8 mouse cellular contexts compared by ENCODE assay signal in genomic region chr11:78499004-78499403, GRCm38 (mm10). TPM values are rescaled to one million over a fixed set of nuclear protein-coding genes. Genes with fewer than 3 reads are reported as not detected.
DNase-seq lines count a peak whose midpoint lies in the region; ATAC-seq and TF ChIP-seq lines count a peak whose summit lies in the region.

Gene Vtn (plus strand): TSS chr11:78499091.

- no peaks in the 10 kb centered on the region for H3K9me3 ChIP-seq in embryonic facial prominence, embryonic 11.5 days (replicated peaks; ENCODE audit: control insufficient read depth, low read length)
- H3K9me3 ChIP-seq in heart, embryonic 11.5 days (replicated peaks; ENCODE audit: control insufficient read depth, low read length) = no peaks in the 10 kb centered on the region
- H3K9me3 ChIP-seq in neural tube, embryonic 14.5 days (ENCODE audit: control insufficient read depth, low read length) = no peaks in the 10 kb centered on the region

- no peak for TF ChIP-seq CTCF in layer of hippocampus, adult 2 months (conservative IDR thresholded peaks at IDR 0.05)

- peak within 1 kb of the TSS; percentile 83 for H3K27ac ChIP-seq in layer of hippocampus, adult 2 months
- no peak within 1 kb of the TSS for H3K27ac ChIP-seq in embryonic facial prominence, embryonic 11.5 days (replicated peaks; ENCODE audit: low read depth, low read length)
- H3K27ac ChIP-seq in heart, embryonic 11.5 days (ENCODE audit: low read depth, low read length) = no peak within 1 kb of the TSS
- H3K27ac ChIP-seq in neural tube, embryonic 14.5 days (ENCODE audit: low read depth, low read length) = peak within 1 kb of the TSS; percentile 86

- peaks cover 22% of the 10 kb centered on the region for H3K27me3 ChIP-seq in embryonic facial prominence, embryonic 11.5 days (ENCODE audit: control insufficient read depth, insufficient read depth, low read length)
- peaks cover 70% of the 10 kb centered on the region for H3K27me3 ChIP-seq in heart, embryonic 11.5 days (ENCODE audit: control insufficient read depth, insufficient read depth, low read length)
- H3K27me3 ChIP-seq in neural tube, embryonic 14.5 days (ENCODE audit: control insufficient read depth, insufficient read depth, low read length) = no peaks in the 10 kb centered on the region

- peak within 1 kb of the TSS; percentile 99 for H3K4me2 ChIP-seq in embryonic facial prominence, embryonic 11.5 days (ENCODE audit: low read depth, low read length)
- peak within 1 kb of the TSS; percentile 93 for H3K4me2 ChIP-seq in heart, embryonic 11.5 days
- H3K4me2 ChIP-seq in neural tube, embryonic 14.5 days (ENCODE audit: low read depth, low read length) = peak within 1 kb of the TSS; percentile 61

- no peak for DNase-seq in layer of hippocampus, adult 2 months (ENCODE audit: low spot score in 2 of 2)
- no peak for DNase-seq in layer of hippocampus, adult 9-10 months (ENCODE audit: low spot score)
- no peak for DNase-seq in embryonic facial prominence, embryonic 11.5 days (ENCODE audit: low spot score)
- DNase-seq in left cerebral cortex, postnatal 25 days (ENCODE audit: low spot score in 2 of 2) = no peak
- DNase-seq in ovary, postnatal 10 days (ENCODE audit: low spot score) = no peak
- DNase-seq in cerebellum, postnatal 10 days = no peak

- H3K4me1 ChIP-seq in embryonic facial prominence, embryonic 11.5 days (ENCODE audit: control insufficient read depth, insufficient read depth, low read length) = peaks cover 3% of the 10 kb centered on the region; the same call in 1 of the 2 replicates
- H3K4me1 ChIP-seq in heart, embryonic 11.5 days (ENCODE audit: control insufficient read depth, insufficient read depth, low read length) = peaks cover 9% of the 10 kb centered on the region; the same call in 1 of the 2 replicates
- peaks cover 15% of the 10 kb centered on the region for H3K4me1 ChIP-seq in neural tube, embryonic 14.5 days (ENCODE audit: control insufficient read depth, insufficient read depth, low read length)

- H3K36me3 ChIP-seq in embryonic facial prominence, embryonic 11.5 days (replicated peaks; ENCODE audit: control insufficient read depth, insufficient read depth, low read depth, low read length) = no peaks in the 10 kb centered on the region
- no peaks in the 10 kb centered on the region for H3K36me3 ChIP-seq in heart, embryonic 11.5 days (ENCODE audit: control insufficient read depth, insufficient read depth, low read length)
- no peaks in the 10 kb centered on the region for H3K36me3 ChIP-seq in neural tube, embryonic 14.5 days (ENCODE audit: control insufficient read depth, insufficient read depth, low read length)

- intact Hi-C loops in left cerebral cortex, postnatal 25 days (cut with DNase I) = no loop called here

- whole genome bisulfite sequencing in embryonic facial prominence, embryonic 11.5 days = 46% methylated on average over 7 of the region's 7 CpGs
- WGBS in heart, embryonic 11.5 days (ENCODE audit: insufficient replicate concordance) = 55% methylated on average over 7 of the region's 7 CpGs
- WGBS in neural tube, embryonic 14.5 days = 67% methylated on average over 7 of the region's 7 CpGs

- ATAC-seq in embryonic facial prominence, embryonic 11.5 days (replicated peaks; ENCODE audit: insufficient number of reproducible peaks, low FRiP score, low TSS enrichment, low read depth) = no peak
- no peak for ATAC-seq in heart, embryonic 11.5 days (replicated peaks; ENCODE audit: insufficient number of reproducible peaks, low FRiP score, low TSS enrichment)
- no peak for ATAC-seq in neural tube, embryonic 14.5 days (ENCODE audit: low read depth)

- peak within 1 kb of the TSS; percentile 11; the same call in 1 of the 2 replicates for H3K9ac ChIP-seq in embryonic facial prominence, embryonic 11.5 days (replicated peaks; ENCODE audit: low read length)
- no peak within 1 kb of the TSS for H3K9ac ChIP-seq in heart, embryonic 11.5 days (ENCODE audit: low read depth, low read length)
- H3K9ac ChIP-seq in neural tube, embryonic 14.5 days (replicated peaks; ENCODE audit: low read depth, low read length) = 0 out of 2 replicates have a peak within 1 kb of the TSS, but pooled peaks have one; percentile 13

- peak within 1 kb of the TSS; percentile 87 for H3K4me3 ChIP-seq in layer of hippocampus, adult 2 months
- H3K4me3 ChIP-seq in embryonic facial prominence, embryonic 11.5 days (ENCODE audit: low read depth, low read length) = peak within 1 kb of the TSS; percentile 59
- peak within 1 kb of the TSS; percentile 48 for H3K4me3 ChIP-seq in heart, embryonic 11.5 days (ENCODE audit: low read depth, low read length)
- H3K4me3 ChIP-seq in neural tube, embryonic 14.5 days (ENCODE audit: low read depth, low read length) = peak within 1 kb of the TSS; percentile 82

RNA-seq across cellular contexts. Expression of gene Vtn, which starts in this region (rescaled TPM):
- total RNA-seq in layer of hippocampus, adult 2 months (2021) = 10 to 100 TPM; 59.6 to 69.2 TPM
- 24.8 and 30.4 TPM in 2 replicates for polyA plus RNA-seq in embryonic facial prominence, embryonic 11.5 days (2014; fragmentation: Nextera tagmentation; extraction: Ambion mirVana)
- polyA plus RNA-seq in heart, embryonic 11.5 days (2014; fragmentation: Nextera tagmentation; extraction: Ambion mirVana) = 0.54 and 4.6 TPM in 2 replicates
- total RNA-seq in left cerebral cortex, postnatal 25 days (2021) = 10 to 100 TPM; 71.6 to 75.3 TPM
- 91.3 and 227 TPM in 2 replicates for polyA plus RNA-seq in neural tube, embryonic 14.5 days (2014; fragmentation: Nextera tagmentation; extraction: Ambion mirVana)

Comparison
In these comparisons a context has a peak if more than half of its experiments do, and no peak if none do; other contexts are left out.
1. H3K27ac ChIP-seq: peak in layer of hippocampus, adult 2 months (single experiment) and neural tube, embryonic 14.5 days (single experiment); none in embryonic facial prominence, embryonic 11.5 days (single experiment) and heart, embryonic 11.5 days (single experiment).
2. Peak in every context shown above with its lines, with median percentiles within 50 percentile points of each other: H3K4me3 ChIP-seq and H3K4me2 ChIP-seq.